Mouse (Mus musculus) stomach, postnatal 0 days (tissue): ENCODE measurements around the gene Mon1b. TPM values are rescaled to one million over a fixed set of nuclear protein-coding genes. Genes with fewer than 3 reads are reported as not detected.

Experiments
- ATAC-seq: fragments of 200-750 bp; cut with Nextera tagmentation; 2 replicates; pipeline ENCODE4 v1.8.0; 2017; ENCODE audit not compliant: low FRiP score, low TSS enrichment
- DNase-seq: peaks from one replicate; pipeline ENCODE4 v3.0.0-alpha.2; 2016; ENCODE audit warnings: low spot score
- H3K27ac ChIP-seq: fragments of 300-500 bp; sonication (generic); replicated peaks from 2 replicates; pipeline ENCODE4 v1.5.1; 2014; ENCODE audit warnings: mild to moderate bottlenecking, control low read depth
- H3K27me3 ChIP-seq: fragments of 300-500 bp; sonication (generic); 2 replicates; pipeline ENCODE4 v1.6.1; 2014; ENCODE audit warnings: low read length; ENCODE audit not compliant: control insufficient read depth, insufficient read depth
- H3K36me3 ChIP-seq: fragments of 300-500 bp; sonication (generic); 2 replicates; pipeline ENCODE4 v1.6.1; 2014; ENCODE audit warnings: low read length, mixed read lengths; ENCODE audit not compliant: control insufficient read depth, insufficient read depth
- H3K4me1 ChIP-seq: fragments of 300-500 bp; sonication (generic); replicated peaks from 2 replicates; pipeline ENCODE4 v1.6.1; 2014; ENCODE audit warnings: antibody characterized with exemption; ENCODE audit not compliant: control insufficient read depth, insufficient read depth
- H3K4me2 ChIP-seq: fragments of 300-500 bp; sonication (generic); replicated peaks from 2 replicates; pipeline ENCODE4 v1.6.1; 2014; ENCODE audit warnings: low read depth, mild to moderate bottlenecking, control low read depth, moderate library complexity
- H3K4me3 ChIP-seq: fragments of 300-500 bp; sonication (generic); 2 replicates; pipeline ENCODE4 v1.5.1; 2014; ENCODE audit warnings: low read depth, low read length, control low read depth
- H3K9ac ChIP-seq: fragments of 300-500 bp; sonication (generic); 2 replicates; pipeline ENCODE4 v1.6.1; 2014; ENCODE audit warnings: mild to moderate bottlenecking, low read length, control low read depth, mixed read lengths
- H3K9me3 ChIP-seq: fragments of 300-500 bp; sonication (generic); 2 replicates; pipeline ENCODE4 v1.6.1; 2016; ENCODE audit warnings: low read length; ENCODE audit not compliant: control insufficient read depth
- CTCF ChIP-seq: IDR thresholded peaks from 2 replicates; pipeline ENCODE4 v1.5.1; 2016; ENCODE audit warnings: antibody characterized with exemption, low read depth, mild to moderate bottlenecking, moderate library complexity
- EP300 ChIP-seq: optimal IDR thresholded peaks from 2 replicates; pipeline ENCODE3; 2016; ENCODE audit warnings: antibody characterized with exemption
- WGBS: fragments of 180-500 bp; shearing (Covaris S2); extraction: QIAGEN DNeasy Blood & Tissue Kit; methylation state at CpG from one replicate; pipeline ENCODE4 v1.1.7; 2014; 5-methylcytosine and 5-hydroxymethylcytosine counted together
- polyA plus RNA-seq: library from polyadenylated mRNA; unstranded; fragments of >200 nt; fragmentation: Nextera tagmentation; extraction: Ambion mirVana; gene quantifications from 2 replicates; pipeline ENCODE4 v1.2.1, GENCODE M21; 2015

The Mon1b gene
- polyA plus RNA-seq, 1 experiment from 2014 or later: 3.1 TPM

DNA sequence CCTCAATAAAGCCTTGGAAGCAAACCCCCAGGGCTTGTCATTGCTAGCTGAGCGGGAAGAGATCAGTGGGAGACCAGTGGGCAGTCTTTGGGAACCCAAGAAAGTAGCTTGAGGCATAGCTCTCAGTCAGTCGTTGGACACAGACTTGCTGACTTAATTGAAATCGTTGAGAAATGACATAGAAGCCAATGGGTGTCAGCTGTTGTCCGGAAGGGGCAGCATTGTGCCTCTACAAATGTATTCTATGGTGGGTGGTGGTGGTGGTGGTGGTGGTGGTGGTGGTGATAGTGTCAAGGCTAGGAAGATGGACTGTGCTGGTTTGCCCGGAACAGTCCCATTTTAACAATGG is 867 bp downstream of the Mon1b start:
- peak overlapping the region; percentile 68 for H3K4me3 ChIP-seq
- H3K27ac ChIP-seq: no peak overlapping the region; the same call in 1 of the 2 replicates
- DNase-seq (no peak), ATAC-seq (no peak)
- H3K4me1 ChIP-seq: 0 out of 2 replicates have a peak, but pooled peaks cover 3% of the 10 kb centered on the region
- peaks cover 14% of the 10 kb centered on the region for H3K36me3 ChIP-seq
- peak overlapping the region; percentile 79 for H3K9ac ChIP-seq
- H3K4me2 ChIP-seq: peak overlapping the region; percentile 99
- H3K9me3 ChIP-seq: no peaks in the 10 kb centered on the region
- WGBS: 40% methylated on average over 5 of the region's 5 CpGs
- no peak for TF ChIP-seq EP300
- peak; percentile 22 for TF ChIP-seq CTCF
- no peaks in the 10 kb centered on the region for H3K27me3 ChIP-seq

- WGBS: 87% methylated on average over 8 of the region's 8 CpGs
- no peaks in the 10 kb centered on the region for H3K9me3 ChIP-seq
- H3K9ac ChIP-seq: no peak overlapping the region
- no peaks in the 10 kb centered on the region for H3K4me1 ChIP-seq
- no peaks in the 10 kb centered on the region for H3K27me3 ChIP-seq
- TF ChIP-seq EP300: no peak
- no peak for TF ChIP-seq CTCF
- DNase-seq (no peak), ATAC-seq (no peak)
- H3K36me3 ChIP-seq: peaks cover 28% of the 10 kb centered on the region
- H3K4me3 ChIP-seq: no peak overlapping the region
- no peak overlapping the region for H3K4me2 ChIP-seq
- H3K27ac ChIP-seq: no peak overlapping the region
Observed at GRCm38 (mm10) chr8:113640357-113640756, 5.0 kb downstream of the Mon1b start.

GRCm38 (mm10) chr8:113642926-113643325 is 7.5 kb downstream of the Mon1b start, which contains the start of gene Syce1l:
TSS of gene Syce1l (plus strand) at chr8:113643213.
- no peak within 1 kb of the TSS for H3K27ac ChIP-seq
- ATAC-seq (no peak), DNase-seq (no peak)
- no peaks in the 10 kb centered on the region for H3K4me1 ChIP-seq
- H3K36me3 ChIP-seq: peaks cover 28% of the 10 kb centered on the region
- H3K27me3 ChIP-seq: no peaks in the 10 kb centered on the region
- TF ChIP-seq CTCF: no peak
- TF ChIP-seq EP300: no peak
- no peak within 1 kb of the TSS for H3K4me3 ChIP-seq
- WGBS: 92% methylated on average over 16 of the region's 16 CpGs
- H3K4me2 ChIP-seq: no peak within 1 kb of the TSS
- H3K9ac ChIP-seq: no peak within 1 kb of the TSS
- H3K9me3 ChIP-seq: no peaks in the 10 kb centered on the region

GRCm38 (mm10) chr8:113643479-113644210 is 8.3 kb downstream of the Mon1b start:
- TF ChIP-seq CTCF: no peak
- TF ChIP-seq EP300: no peak
- no peaks in the 10 kb centered on the region for H3K27me3 ChIP-seq
- ATAC-seq (no peak), DNase-seq (no peak)
- no peak overlapping the region for H3K27ac ChIP-seq
- no peaks in the 10 kb centered on the region for H3K9me3 ChIP-seq
- no peak overlapping the region for H3K4me3 ChIP-seq
- no peak overlapping the region for H3K9ac ChIP-seq
- H3K4me2 ChIP-seq: no peak overlapping the region
- WGBS: 79% methylated on average over 8 of the region's 8 CpGs
- H3K36me3 ChIP-seq: peaks cover 28% of the 10 kb centered on the region
- no peaks in the 10 kb centered on the region for H3K4me1 ChIP-seq

DNA sequence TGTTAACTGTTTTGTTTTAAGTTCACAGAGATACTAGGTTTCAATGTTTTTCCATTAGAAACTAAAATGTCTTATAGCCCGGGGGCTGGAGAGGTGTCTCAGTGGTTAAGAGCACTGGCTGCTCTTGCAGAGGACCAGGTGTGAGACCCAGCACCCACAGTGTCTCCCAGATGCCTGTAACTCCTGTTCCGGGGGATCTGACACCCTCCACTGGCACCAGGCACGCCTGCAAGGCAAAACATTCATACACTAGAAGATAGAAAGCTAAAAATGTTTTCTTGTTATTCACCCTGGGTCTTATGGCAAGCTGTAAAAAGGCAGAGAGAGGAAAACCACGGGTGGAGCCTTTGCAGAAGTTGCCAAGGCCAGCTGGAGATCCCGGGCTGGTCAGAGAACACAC is 9.8 kb downstream of the Mon1b start:
- no peak overlapping the region for H3K4me2 ChIP-seq
- peaks cover 18% of the 10 kb centered on the region for H3K36me3 ChIP-seq
- ATAC-seq: no peak
- no peak overlapping the region for H3K27ac ChIP-seq
- no peak for DNase-seq
- 67% methylated on average over 5 of the region's 5 CpGs for WGBS
- TF ChIP-seq EP300: no peak
- no peak overlapping the region for H3K4me3 ChIP-seq
- no peak overlapping the region for H3K9ac ChIP-seq
- H3K9me3 ChIP-seq: no peaks in the 10 kb centered on the region
- H3K27me3 ChIP-seq: no peaks in the 10 kb centered on the region
- no peaks in the 10 kb centered on the region for H3K4me1 ChIP-seq

DNA sequence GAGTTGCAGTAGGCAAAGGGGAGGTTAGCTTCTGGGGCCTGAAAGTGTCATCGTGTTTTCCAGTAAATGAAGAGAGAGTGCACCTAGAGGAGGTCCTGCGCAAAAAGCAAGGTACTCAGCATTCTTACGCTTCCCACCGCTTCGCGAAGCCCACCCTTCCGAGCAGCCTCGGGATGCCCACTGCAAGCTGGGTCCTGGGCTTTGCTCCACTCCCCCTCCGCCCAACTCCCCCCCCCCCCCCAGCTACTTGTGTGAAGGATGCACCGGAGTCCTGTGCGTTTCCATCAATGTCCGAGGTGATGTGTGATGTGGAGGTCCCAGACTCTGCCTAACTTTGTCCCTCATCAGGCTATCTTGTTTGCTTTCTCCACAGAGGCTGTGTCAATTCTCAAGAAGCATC is 17.1 kb downstream of the Mon1b start:
- Histone ChIP-seq H3K36me3 (no peaks in the 10 kb centered on the region), H3K4me1 (no peaks in the 10 kb centered on the region), H3K27me3 (no peaks in the 10 kb centered on the region), H3K9me3 (no peaks in the 10 kb centered on the region), H3K4me3 (no peak overlapping the region), H3K9ac (no peak overlapping the region), H3K27ac (no peak overlapping the region), H3K4me2 (no peak overlapping the region)
- ATAC-seq: no peak
- WGBS: 75% methylated on average over 11 of the region's 12 CpGs
- DNase-seq: no peak
- TF ChIP-seq EP300 (no peak), CTCF (no peak)
